ENCODE assay signal across 9 mouse cellular contexts in genomic region chr2:131562586-131563122, GRCm38 (mm10). TPM values are rescaled to one million over a fixed set of nuclear protein-coding genes. Genes with fewer than 3 reads are reported as not detected.
DNase-seq lines count a peak whose midpoint lies in the region; ATAC-seq lines count a peak whose summit lies in the region.
"Had no signal": no experiment of that assay in that cellular context is flagged by ENCODE, and none has a peak within 500 bp of the region (broad histone marks: within the 10 kb centered on the region; RNA-seq: fewer than 3 reads in every experiment).

No protein-coding gene starts in this region.

- peaks cover 22% of the 10 kb centered on the region for H3K4me1 ChIP-seq in hindbrain, embryonic 15.5 days (replicated peaks)

- no peak overlapping the region for H3K27ac ChIP-seq in hindbrain, embryonic 15.5 days (replicated peaks)

- peak overlapping the region; percentile 85 for H3K4me2 ChIP-seq in hindbrain, embryonic 15.5 days

- H3K9ac ChIP-seq in hindbrain, embryonic 15.5 days = peak overlapping the region; percentile 38

- H3K4me3 ChIP-seq in hindbrain, embryonic 15.5 days = peak overlapping the region; percentile 40
- H3K4me3 ChIP-seq: erythroblast, embryonic 14.5 days had no signal

- WGBS in hindbrain, embryonic 15.5 days = under 1% methylated on average over 24 of the region's 30 CpGs

- ATAC-seq in hindbrain, embryonic 15.5 days (ENCODE audit: low FRiP score, low read depth) = peak; percentile 79

- peaks cover 58% of the 10 kb centered on the region for H3K27me3 ChIP-seq in hindbrain, embryonic 15.5 days

- H3K36me3 ChIP-seq in hindbrain, embryonic 15.5 days = no peaks in the 10 kb centered on the region

- peak; percentile 91 to 95 for DNase-seq in adrenal gland, adult (ENCODE audit: inconsistent age in 2 of 2, low spot score in 1 of 2)
- DNase-seq in embryo, embryonic 10 days (ENCODE audit: low spot score) = peak; percentile 78
- peak; percentile 41 to 44 for DNase-seq in gastrocnemius, adult 8-10 months (ENCODE audit: low spot score in 2 of 2)
- DNase-seq in left cerebral cortex, adult 8-10 months (ENCODE audit: low spot score in 2 of 2) = peak; percentile 51 to 59
- DNase-seq in lung, postnatal 36 days = peak; percentile 61
- DNase-seq in right cerebral cortex, postnatal 25 days = peak; percentile 63
- no peak for DNase-seq in spleen, postnatal 4 days (ENCODE audit: low spot score in 2 of 2)

- no peaks in the 10 kb centered on the region for H3K9me3 ChIP-seq in hindbrain, embryonic 15.5 days

RNA-seq across cellular contexts. Expression of gene Adra1d, which starts 0.6 kb away (rescaled TPM):
- total RNA-seq in gastrocnemius, adult 8-10 months (2022) = under 1 TPM; 0.29 to 0.78 (median 0.66) TPM
- 0.49 and 0.61 TPM in 2 replicates for polyA plus RNA-seq in hindbrain, embryonic 15.5 days (2015; fragmentation: Nextera tagmentation; extraction: Ambion mirVana)
- 10 to 100 TPM; 33.6 to 38.2 (median 36.4) TPM for total RNA-seq in left cerebral cortex, adult 8-10 months (2022)
- polyA plus RNA-seq: erythroblast, embryonic 14.5 days had no signal

Comparison
In these comparisons a context has a peak if more than half of its experiments do, and no peak if none do; other contexts are left out.
1. DNase-seq: peak in adrenal gland, adult (2 of 2), embryo, embryonic 10 days (single experiment), gastrocnemius, adult 8-10 months (2 of 2), left cerebral cortex, adult 8-10 months (2 of 2), lung, postnatal 36 days (single experiment) and right cerebral cortex, postnatal 25 days (single experiment); none in spleen, postnatal 4 days (0 of 2).
2. RNA of gene Adra1d, which starts 0.6 kb away (total RNA-seq): 33.6 to 38.2 TPM in left cerebral cortex, adult 8-10 months; 0.29 to 0.78 TPM in gastrocnemius, adult 8-10 months; every median in the first group is over 10 times any median in the second.